Mouse (Mus musculus) lung, postnatal 10 days (tissue): ENCODE results near the gene Asb18.

Experiments used
- DNase-seq: peaks from one replicate; pipeline ENCODE4 v3.0.0; 2021

The Asb18 gene

DNA sequence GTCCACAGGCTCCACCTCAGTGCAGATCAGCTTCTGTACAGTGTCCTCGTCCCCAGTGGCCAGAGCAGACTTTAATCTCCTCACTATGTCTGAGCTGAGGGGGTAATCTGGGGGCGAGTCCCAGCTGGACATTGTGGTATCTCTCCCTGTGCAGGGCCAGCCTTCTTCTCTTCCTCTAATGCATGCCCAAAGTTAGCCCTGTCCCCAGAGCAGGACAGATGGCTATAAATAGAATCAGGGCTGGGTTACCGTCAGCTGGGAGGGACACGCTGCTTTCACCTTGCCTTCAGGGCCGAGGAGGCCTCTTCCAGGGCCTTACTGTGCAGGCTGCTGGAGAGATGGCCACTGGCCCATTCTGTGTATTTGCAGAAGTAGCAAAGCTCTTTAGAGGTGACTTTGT lies at the start of gene Asb18:
Gene Asb18 (minus strand): TSS at position 221 of the 400 bp plus-strand sequence.
- DNase-seq, result no peak

DNA sequence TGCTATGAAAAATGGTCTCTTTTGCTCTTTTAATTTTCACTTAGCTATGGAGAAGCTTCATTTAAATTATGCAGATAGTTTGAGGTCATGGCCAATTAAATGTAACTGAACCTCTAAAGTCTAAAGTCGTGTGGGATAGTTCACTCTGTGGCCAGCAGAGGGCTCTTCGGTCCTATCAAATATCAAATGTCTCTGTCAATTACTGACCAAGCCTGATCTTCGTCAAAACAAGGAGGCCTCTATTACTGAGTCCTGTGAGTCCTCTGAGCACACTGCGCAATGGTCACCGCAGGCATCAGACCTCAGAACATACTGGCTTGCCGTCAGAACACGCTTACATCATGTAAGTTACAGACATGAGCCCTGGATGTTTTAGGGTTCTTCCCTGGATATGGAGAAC lies 46.1 kb upstream of the Asb18 start:
- DNase-seq, result peak; percentile 74

DNA sequence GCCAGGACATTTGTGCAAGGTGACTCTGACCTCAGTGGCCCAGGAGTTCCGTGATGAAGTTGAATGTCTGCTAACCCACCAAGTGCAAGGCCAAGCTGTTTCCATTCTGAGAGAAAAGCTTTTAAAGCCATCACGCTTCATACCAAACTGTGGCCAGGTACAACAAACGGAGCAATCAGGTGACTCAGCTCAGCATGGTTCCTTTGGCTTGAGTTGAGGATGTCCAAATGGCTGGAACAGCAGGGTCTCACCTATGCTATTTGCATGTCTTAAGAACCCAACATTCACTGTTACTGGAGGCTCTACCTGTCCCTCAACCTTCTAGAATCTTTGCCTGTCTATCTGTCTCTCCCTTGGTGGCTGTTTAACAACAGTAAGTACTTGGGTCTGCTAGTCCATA lies 45.6 kb upstream of the Asb18 start:
- DNase-seq, result no peak

DNA sequence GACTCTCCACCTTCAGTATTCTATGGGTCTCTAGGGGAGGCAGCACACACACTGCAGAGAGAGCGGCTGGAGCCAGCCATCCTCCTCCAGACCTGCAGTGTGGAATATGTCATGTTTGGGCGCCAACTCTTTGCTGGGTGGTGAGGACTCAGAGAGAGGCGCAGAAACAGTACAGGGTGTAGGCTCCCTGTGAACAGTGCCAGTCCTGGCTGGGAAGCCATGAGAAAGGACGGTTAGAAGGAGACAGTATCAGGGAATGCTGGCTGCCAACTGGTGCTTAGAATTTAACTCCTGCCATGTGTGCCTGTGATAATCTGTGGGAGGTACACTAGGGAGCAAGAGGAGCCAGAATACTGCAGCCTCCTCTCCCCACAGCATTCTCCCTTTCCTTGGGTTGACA lies 40.5 kb upstream of the Asb18 start:
- DNase-seq, result no peak

DNA sequence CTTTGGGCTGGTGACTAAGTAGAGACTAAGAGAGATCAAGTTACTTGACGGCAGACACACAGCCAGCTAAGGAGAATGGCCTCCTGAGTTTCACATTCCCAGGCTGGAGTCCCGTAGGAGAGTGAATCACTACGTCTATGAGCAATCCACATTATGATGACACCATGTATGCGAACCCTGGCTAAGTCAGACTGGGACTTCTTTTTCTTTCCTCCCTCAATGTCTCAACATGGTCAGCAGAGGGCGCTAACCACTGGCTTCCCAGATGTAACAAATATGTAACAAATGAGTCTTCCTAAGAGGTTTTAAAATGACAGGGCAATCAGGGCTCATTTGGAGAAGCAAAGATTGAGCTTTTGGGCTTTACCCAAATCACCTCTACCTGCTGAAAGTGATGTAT lies 36.9 kb upstream of the Asb18 start:
- DNase-seq, result peak; percentile 65

DNA sequence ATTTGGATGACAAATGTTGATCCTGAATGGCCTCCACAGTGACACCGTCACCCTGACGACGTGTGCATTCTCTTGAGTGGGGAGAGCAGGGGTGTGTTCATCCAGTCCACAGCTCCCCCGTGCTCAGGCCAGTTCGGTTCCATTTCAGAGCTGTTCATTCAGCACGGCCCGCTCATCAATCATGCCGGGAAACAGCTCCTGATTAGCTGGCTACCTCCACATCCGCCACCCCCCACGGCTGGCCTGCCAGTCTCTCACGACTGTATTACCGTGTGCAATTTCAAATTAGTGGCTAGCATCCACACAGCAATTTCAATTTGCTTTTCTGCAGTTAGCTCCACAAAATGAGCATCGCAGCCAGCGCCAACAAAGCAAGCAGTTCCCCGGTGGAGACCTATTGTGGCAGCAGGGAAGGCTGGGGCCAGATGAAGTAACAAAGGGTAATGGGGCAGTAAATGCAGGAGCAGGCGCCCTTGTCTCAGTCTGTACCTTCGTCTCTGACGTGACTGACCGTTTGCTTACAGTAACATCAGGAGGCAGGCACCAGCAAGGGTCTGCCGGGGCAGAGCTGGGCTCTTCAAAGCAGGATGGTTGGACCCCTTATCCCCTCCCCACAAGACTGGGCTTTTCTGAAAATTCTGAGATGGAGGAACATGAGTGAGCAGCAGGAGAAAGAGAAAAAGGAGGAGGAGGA lies 35.7 kb upstream of the Asb18 start:
- DNase-seq, result no peak

DNA sequence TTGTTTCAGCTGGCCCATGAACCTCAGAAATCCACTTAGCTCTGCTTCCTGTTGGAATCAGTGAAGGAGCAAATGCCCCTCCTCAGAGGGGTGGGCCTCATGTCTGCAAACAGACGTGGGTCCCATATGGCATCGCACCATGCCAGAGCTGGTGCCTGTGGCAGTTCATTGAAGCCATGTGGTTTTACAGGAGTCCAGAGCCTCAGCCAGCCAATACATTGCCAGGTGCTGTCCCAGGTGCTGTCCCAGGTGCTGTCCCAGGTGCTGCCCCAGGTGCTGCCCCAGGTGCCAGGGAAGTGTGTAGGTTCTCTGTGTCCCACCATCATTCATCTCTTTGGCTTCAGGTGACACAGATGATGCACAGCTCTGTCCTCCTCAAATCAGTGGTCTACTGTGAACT lies 13.8 kb upstream of the Asb18 start:
- DNase-seq, result no peak

DNA sequence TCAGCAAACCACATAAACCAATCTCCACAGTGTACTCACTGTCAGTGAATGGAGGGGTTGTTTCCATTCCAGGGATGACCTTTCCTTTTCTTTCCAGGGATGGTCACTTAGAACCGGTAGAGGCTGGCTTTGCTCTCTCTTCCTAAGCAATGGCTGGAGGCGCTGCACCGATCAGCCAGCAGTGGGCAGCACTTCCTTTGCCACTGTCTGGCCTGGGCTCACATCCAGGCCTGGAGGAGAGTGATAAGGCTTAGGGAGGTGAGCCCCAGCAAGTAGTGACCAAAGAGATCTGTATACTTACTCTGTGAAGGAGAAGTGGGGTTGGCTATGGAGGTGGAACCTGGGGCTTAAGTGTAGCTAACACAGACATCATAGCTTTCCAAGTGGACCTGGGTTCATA lies 12.5 kb upstream of the Asb18 start:
- peak; percentile 53 for DNase-seq

DNA sequence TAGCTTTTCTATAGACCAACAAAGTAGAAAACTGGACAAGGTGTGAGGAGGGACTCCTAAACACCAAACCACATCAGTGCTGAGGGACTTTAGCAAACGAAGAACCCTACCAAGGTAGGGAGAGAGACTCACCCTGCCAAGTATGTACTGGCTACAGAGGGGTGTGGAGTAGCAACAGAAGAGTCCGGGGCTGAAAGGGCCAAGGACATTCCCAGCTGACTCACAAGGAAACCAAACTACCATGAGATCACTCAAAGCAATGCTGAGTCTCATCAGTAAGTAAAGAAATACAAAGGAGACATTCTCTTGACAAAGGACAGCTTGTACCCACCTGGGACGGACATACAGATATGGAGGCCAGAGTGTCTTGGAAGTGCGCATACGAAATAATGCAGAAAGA lies 5.9 kb upstream of the Asb18 start:
- no peak for DNase-seq

DNA sequence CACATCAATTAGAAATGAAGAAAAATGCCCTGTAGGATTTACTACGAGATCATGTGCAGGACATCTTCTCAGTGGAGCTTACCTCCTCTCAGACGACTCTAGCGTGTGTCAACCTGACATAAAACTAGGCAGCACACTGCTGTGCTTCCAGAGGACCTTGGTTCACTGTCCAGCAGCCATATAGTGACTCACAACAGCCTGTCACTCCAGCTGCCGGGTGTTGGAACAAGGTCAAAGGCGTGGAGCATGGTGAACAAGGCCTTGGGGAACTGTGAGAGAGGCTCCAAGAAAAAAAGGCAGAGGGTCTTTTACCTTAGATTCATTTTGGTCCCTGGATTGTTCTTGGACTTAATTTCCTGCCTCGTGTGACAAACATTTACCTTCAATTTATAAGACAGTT lies 3.6 kb upstream of the Asb18 start:
- DNase-seq, result no peak

DNA sequence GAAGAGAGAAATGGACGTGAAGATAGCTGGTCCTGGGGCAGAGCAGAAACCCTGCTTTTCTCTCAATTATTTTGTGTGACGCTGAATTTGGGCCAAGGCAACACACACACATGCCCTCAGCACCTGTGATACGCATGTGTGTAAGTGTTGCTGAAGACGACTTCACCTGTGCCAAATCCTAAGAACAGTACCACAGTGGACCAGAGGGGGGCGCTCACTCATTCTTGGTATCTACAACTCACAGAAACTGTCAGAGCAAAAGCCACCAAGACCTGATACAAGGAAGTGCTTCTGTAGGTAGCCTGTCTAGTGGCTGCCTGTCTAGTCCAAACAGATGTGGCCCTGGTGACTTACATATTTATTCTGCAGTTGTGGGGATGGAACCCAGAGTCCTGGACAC lies 1.2 kb downstream of the Asb18 start:
- no peak for DNase-seq

DNA sequence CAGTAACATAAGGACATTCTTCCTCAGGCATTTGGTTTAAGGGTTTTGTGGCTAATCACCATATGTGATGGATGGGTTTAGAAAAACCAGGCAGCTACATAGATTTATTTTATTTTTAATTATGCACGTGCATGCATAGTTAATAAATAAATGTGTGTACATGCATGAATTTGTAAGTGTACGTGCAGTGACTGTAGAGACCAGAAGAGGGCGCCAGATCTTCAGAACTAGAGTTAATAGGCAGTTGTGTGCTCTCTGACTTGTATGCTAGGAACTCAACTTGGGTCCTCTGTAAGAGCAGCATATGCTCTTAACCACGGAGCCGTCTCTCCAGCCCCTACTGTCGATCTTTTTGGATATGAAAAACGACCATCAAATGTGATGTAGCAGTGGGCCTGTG lies 1.6 kb downstream of the Asb18 start:
- no peak for DNase-seq

DNA sequence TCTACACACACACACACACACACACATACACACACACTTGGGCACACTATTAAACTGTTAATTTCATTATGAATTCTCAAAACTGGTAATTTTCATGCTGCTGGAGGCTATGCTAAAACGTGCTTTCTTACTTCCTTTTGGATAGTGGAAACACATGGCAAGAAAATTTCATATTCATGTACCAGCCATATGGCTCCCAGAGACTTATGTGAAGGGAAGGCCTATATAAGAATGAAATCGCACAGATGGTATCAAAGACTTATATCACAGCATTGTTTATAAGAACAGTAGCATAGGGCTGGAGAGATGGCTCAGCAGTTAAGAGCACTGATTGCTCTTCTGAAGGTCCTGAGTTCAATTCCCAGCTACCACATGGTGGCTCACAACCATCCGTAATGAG lies 2.3 kb downstream of the Asb18 start:
- DNase-seq, result no peak

DNA sequence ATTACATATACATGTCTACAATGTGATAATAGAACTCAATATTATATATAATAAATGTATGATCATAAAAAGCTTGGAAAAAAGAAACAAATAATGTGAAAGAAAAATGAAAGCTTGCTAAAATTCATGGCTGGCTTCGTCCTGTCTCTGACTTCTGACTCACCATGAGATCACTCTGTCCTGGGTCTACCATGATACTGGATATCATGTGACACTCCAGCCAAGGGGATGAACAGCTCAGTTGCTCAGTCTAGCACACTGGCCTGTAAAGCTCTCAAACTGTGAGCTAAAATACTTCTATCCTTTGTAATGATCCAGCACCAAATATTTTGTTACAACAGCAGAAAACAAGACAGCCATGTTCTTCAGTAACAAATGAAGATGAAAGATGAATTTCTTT lies 4.4 kb downstream of the Asb18 start:
- DNase-seq, result no peak

DNA sequence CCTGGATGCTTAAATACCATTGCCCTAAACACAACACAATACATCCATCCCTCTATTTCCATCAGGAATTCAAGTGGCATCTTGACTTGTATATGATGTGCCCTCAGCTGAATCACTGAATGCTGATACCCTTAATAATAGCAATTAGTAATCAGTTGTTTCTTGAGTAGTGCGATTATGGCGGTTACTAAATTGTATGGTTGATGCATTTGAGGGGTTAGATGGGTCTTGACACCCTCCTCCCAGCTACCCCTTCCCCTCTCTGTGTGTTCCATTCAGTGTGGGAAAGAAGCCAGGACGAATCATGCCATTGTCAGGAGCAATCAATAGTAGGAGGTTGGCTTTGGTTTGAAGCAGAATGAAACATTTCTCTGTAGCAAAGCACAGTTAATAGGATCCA lies 5.3 kb downstream of the Asb18 start:
- DNase-seq, result no peak

DNA sequence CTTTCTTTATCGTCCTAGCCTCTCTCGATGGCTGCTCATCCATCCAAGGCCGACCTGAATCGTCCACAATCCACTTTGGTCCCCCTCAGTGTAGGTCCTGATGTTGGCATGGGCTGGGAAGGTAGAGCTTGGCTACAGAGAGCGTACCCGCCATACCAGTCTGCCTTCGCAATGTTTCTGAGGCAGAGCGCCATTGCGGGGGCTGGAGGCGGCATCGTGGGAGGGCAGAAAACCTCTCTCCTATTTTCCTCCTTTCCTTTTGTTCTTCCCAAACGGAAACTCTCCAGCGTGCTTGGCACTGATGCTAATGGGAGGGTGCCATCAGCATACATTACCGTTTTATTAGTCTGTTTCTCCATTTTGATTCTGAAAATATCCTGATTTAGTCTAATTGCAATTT lies 7.8 kb downstream of the Asb18 start:
- no peak for DNase-seq

DNA sequence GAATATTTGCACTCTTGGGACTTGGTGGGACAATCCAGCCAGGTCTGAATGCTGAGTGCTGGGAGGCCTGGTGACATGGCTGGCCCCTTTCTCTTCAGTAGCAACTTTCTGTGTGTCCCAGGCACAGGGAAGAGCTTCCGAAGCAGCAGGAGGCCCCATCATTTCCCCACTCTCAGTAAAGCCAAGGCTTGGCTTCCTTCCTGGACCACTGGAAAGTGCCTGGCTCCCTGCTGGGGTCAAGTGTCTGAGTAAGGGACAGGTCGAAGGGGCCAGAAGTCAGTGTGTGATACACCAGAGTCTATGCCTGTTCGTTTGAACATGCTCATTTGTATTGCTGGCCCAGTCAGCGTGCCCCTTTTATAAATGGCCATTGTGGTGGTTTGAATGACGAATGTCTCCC lies 13.5 kb downstream of the Asb18 start:
- DNase-seq, result no peak

DNA sequence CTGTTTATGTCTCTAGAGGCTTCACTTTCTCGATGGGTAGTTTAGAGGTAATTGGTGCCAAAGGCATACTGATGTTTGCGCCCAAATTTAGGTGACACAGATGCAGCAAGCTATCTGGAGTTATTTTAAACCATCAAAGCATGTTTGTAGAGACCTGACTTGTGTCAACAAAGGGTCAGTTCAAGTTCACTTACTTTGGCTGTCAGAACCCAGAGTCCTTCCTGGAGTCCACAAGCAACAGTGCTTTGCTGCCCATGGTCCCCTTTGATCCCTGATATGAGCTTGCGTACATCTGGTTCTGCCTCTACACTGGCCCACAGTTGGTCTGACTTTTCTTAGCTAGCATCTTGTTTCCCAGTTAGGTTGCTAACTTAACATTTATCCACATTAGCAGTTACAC lies 14.6 kb downstream of the Asb18 start:
- no peak for DNase-seq

DNA sequence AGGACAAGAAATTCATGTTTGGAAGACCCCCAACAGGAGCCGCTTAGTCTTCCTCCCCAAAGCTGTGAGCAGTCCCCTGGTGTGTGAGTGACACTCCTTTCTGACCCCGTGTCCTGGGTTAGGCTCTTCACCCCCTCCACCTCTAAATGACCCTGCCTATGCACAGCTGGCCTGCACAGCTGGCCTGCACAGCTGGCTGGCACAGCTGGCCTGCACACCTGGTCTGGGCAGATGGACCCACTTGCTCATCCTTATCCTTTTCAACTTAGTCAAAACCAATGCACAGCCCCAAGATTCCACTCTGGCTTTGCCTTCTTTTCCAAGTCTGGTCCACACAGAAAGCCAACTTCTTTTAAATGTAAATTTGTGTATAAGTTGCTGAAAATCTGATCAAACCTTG lies 15.8 kb downstream of the Asb18 start:
- DNase-seq, result no peak

DNA sequence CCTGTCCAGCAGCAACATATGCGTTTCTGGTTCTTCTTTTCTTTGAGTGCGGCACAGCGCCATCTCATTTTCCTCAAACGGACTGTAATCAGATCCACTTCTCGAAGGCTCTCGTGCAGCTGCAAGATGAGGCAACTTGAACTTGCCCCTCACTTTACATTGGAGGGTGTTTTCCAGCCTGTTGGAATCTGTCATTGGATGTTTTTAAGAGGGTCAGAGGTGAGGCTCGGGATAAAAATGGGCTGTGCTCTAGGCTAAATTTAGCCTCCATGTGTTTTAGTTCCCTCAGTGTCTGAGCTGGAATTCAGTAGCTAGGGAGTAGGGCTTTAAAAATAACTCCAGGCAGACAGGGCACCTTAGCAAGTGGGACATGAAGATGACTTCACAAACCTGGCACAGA lies 16.4 kb downstream of the Asb18 start:
- DNase-seq, result peak; percentile 10

DNA sequence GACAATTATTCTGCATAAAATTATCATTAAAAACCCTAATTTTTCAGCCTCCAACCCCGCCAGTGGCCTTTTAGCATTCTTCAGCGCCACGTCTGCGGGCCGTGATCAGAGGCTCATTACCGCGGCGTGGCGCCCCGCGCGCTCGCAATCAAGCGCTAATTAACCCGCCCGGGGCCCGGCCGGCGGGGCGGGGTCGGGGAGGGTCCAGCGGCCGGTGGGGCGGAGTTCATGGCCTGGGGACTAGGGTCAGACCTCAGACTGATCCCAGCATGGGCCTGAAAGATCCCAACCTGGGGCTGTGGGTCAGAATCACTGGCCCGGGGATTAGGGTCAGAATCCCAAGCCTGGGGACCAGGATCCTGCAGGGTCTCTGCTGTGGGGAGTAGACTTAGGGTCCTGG lies 22.2 kb downstream of the Asb18 start:
- DNase-seq, result no peak

DNA sequence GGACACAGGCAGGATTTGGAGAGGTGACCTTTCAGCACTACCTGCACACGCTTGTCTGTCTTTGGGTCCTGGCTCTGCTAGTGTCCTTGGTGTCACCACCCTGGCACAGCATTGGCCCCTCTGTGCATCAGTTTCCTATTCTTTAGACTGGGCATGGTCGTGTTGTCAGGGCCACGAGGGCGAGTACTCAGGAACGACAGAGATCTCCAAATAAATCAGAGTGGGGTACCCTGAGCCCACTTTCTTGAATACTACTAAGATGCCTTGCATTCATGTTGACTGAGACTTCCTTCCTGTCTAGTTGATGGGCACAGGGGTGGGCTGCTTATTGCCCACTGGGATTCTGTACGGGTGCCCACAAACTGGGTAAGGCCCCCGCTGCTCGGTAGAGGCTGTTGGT lies 37.2 kb downstream of the Asb18 start:
- no peak for DNase-seq

DNA sequence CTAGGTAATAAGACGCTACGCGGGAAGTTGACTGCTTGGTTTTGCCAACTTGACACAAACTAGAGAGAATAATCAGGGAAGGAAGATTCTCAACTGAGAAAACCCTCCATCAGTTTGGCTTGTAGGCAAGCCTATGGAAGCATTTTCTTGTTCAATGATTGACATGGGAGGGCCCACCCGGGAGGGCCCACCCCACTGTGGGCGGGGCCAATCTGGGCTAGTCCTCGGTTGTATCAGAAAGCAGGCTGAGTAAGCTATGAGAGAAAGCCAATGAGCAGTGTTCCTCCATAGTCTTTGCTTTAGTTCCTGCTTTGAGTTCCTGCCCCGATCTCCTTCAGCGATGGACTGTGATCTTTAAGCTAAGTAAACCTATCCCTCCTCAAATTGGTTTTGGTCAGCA lies 38.1 kb downstream of the Asb18 start:
- no peak for DNase-seq

DNA sequence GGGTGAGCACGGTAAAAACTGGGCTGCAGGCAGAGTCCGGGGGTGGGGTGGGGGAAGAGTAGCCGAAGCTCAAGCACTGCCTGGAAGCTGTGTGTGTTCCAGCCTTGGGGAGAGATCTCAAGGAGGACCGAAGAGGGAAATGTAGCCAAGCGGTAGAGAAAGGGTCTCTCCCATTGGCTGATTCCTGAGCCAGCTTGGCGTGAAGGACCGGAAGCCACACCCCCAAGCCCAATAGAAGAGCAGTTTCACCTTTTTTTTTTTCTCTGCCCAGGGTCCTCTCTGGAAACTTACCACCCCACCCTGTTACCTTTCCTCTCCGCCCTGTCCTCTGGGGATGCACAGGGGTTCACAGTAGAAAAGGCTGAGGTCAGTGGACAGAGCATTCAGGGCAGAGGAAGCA lies 39.9 kb downstream of the Asb18 start:
- DNase-seq, result no peak

DNA sequence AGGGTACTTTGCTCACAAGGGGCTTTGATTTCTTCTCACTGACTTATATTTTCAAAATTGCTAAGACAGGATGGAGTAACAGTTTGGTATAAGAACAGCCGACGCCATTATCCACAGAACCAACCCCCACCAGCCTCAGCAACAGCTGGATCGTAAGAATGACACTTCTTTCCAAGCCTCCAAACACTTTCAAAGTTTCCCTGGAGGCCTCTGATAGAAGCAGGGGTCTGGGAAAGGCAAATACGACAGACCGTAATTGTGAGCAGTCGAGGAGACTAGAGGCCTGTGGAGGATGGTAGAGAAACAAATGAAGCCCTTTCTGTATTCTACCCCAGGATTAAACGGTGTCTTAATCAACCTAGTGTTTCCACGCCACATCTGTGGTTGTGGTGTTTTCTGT lies 42.6 kb downstream of the Asb18 start:
- DNase-seq, result peak; percentile 58

DNA sequence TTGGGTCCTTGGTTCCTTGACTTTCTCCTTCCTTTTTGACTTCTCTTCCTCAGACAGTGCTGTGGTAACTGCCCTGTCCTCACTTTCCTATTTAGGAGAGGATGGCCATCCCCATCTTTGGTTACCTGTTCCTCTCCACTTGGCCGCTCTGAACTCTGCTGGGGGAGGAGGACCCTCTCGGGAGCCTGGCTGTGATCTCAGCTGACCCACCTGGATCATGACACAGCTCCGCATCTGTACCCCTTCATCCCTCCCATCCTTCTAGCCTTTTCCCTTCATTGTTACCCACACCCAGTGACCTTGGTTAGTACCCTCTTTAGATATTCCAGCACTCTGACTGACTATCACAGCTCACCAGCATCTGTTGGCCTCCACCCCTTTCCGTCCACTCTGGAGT lies 44.8 kb downstream of the Asb18 start:
- DNase-seq, result no peak
